Mouse (Mus musculus) liver, embryonic 16.5 days (tissue): ENCODE data around the gene Bckdhb. TPM values are rescaled to one million over a fixed set of nuclear protein-coding genes. Genes with fewer than 3 reads are reported as not detected.
A peak's percentile ranks its signal among the peaks of the same experiment; 100 is the strongest.

Experiments
- ATAC-seq: fragments of 200-750 bp; cut with Nextera tagmentation; 2 replicates; pipeline ENCODE4 v1.8.0; 2017; ENCODE audit warnings: low read depth, mild to moderate bottlenecking, moderate number of reproducible peaks, moderate library complexity
- H3K27ac ChIP-seq: fragments of 300-500 bp; sonication (generic); 2 replicates; pipeline ENCODE4 v1.5.1; 2014; ENCODE audit warnings: mild to moderate bottlenecking, low read length
- H3K27me3 ChIP-seq: fragments of 300-500 bp; sonication (generic); 2 replicates; pipeline ENCODE4 v1.6.1; 2014; ENCODE audit warnings: low read depth, low read length, mixed read lengths; ENCODE audit not compliant: control insufficient read depth, insufficient read depth
- H3K36me3 ChIP-seq: fragments of 300-500 bp; sonication (generic); 2 replicates; pipeline ENCODE4 v1.6.1; 2014; ENCODE audit warnings: mild to moderate bottlenecking; ENCODE audit not compliant: control insufficient read depth, insufficient read depth
- H3K4me1 ChIP-seq: fragments of 300-500 bp; sonication (generic); 2 replicates; pipeline ENCODE4 v1.6.1; 2014; ENCODE audit warnings: low read depth, low read length, mixed read lengths; ENCODE audit not compliant: control insufficient read depth
- H3K4me2 ChIP-seq: fragments of 300-500 bp; sonication (generic); 2 replicates; pipeline ENCODE4 v1.6.1; 2014; ENCODE audit warnings: low read depth, low read length, mixed read lengths
- H3K4me3 ChIP-seq: fragments of 300-500 bp; sonication (generic); 2 replicates; pipeline ENCODE4 v1.5.1; 2014; ENCODE audit warnings: low read depth, mild to moderate bottlenecking, low read length
- H3K9ac ChIP-seq: fragments of 300-500 bp; sonication (generic); 2 replicates; pipeline ENCODE4 v1.6.1; 2014; ENCODE audit warnings: low read depth, low read length
- H3K9me3 ChIP-seq: fragments of 300-500 bp; sonication (generic); replicated peaks from 2 replicates; pipeline ENCODE4 v1.6.1; 2016; ENCODE audit warnings: low read length; ENCODE audit not compliant: control insufficient read depth
- WGBS: fragments of 180-500 bp; shearing (Covaris S2); extraction: QIAGEN DNeasy Blood & Tissue Kit; methylation state at CpG from one replicate; pipeline ENCODE4 v1.1.7; 2014; ENCODE audit not compliant: insufficient replicate concordance; 5-methylcytosine and 5-hydroxymethylcytosine counted together
- polyA plus RNA-seq: library from polyadenylated mRNA; unstranded; fragments of >200 nt; fragmentation: Nextera tagmentation; extraction: Ambion mirVana; gene quantifications from 2 replicates; pipeline ENCODE4 v1.2.1, GENCODE M21; 2015

The Bckdhb gene
- polyA plus RNA-seq, 1 experiment from 2014 or later, result 43.3 TPM

DNA sequence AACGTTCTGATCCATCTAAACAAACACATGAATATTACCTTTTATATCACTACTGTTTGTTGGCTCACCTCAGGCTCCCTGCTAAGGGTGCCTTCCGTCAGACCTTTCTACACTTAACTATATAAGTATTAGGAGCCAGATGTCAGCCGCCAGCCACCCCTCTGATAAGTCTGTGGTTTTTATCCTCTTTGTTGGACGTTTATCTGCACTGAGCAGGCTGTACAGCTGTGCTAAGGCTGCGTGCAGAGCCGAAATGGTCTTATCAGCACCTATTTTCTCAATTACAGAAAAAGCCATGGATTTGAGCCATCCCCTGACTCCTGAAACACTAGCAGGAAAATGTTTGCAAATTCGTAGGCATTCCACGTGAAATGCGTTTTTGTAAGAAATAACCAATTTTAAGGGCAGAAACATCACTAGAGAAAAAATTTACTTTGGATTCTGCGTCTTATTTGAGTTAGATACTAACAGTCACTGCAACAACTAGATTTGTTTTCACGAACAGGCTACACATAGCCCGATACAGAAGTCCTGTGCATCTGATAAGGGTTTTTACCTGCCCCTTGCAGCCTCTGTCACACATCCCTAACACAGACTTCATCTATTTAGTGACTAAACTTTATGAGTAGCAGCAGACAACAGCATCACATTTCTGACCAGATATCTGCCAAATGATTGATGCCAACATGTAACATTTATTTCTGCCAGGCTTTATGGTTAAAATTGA lies 188.1 kb downstream of the Bckdhb start:
- ATAC-seq, result peak; percentile 99
- Histone ChIP-seq H3K36me3 (no peaks in the 10 kb centered on the region), H3K27ac (peak overlapping the region; percentile 37), H3K9me3 (no peaks in the 10 kb centered on the region), H3K4me1 (peaks cover 15% of the 10 kb centered on the region), H3K4me3 (0 out of 2 replicates have a peak overlapping the region, but pooled peaks have one; percentile 9), H3K9ac (no peak overlapping the region), H3K4me2 (peak overlapping the region; percentile 45), H3K27me3 (peaks cover 4% of the 10 kb centered on the region; the same call in 1 of the 2 replicates)
- 16% methylated on average over 12 of the region's 12 CpGs for WGBS

DNA sequence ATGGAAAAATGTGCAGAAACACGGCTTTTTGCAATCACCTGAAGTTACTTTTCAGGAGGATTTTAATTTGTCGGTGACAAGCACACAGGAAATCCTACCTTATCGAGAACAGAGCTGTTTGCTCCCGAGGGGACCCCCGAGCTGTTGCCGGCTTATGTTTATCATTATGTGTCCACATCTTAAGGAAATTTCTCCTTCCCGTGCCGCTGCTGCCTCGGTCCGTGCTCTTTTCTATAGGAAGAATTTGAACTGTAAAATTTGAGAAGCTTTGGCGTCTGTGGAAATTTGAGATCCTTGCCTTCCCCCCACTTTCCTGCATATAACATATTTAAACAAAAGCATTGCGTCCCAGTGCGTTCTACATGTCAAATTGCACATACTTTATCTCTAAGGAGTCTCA lies 189.3 kb downstream of the Bckdhb start:
- Histone ChIP-seq H3K4me3 (no peak overlapping the region), H3K4me2 (0 out of 2 replicates have a peak overlapping the region, but pooled peaks have one; percentile 17), H3K27me3 (peaks cover 4% of the 10 kb centered on the region; the same call in 1 of the 2 replicates), H3K4me1 (peaks cover 15% of the 10 kb centered on the region), H3K9ac (no peak overlapping the region), H3K36me3 (no peaks in the 10 kb centered on the region), H3K9me3 (no peaks in the 10 kb centered on the region), H3K27ac (no peak overlapping the region)
- no peak for ATAC-seq
- WGBS, result 59% methylated on average over 13 of the region's 13 CpGs

DNA sequence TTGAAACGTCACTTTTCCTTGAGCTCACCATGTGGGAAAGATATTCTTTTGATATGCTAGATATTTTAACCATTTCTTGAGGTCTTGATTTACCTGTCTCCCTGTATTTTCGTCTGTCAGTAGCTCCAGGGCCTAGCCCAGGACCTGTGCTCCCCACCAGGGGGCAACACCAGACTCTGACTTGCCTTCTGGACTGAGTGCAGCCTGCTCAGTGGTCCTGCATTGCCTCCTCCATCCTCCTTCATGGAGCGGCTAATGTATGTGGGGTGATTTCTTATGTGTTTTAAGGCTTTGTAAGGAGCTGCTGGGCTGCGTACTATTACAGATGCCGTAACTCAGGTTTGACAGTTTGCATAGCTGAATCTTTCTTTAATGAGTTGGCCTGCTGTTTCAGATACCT lies 192.4 kb downstream of the Bckdhb start:
- ATAC-seq, result no peak
- no peaks in the 10 kb centered on the region for H3K9me3 ChIP-seq

DNA sequence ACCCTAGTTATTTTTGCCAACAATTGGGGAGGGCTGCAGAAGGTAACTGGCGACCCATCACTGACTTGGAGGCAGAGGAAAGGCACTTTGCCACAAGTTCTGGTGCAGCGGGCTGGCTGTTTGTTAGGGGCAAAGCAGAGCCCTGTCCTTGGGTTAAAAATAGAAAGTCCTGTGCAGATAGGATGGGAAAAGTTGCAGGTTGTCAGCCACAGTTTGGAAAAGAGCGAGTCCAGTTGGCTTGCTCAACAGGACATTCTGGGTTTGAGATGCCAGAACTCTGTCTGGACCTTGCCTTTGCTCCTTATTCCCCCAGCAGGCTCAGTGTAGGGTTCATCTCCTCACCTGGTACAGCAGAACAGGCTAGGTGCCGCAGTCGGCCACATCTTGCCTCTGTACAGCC lies 200.1 kb downstream of the Bckdhb start:
- no peak overlapping the region for H3K9ac ChIP-seq
- H3K27me3 ChIP-seq, result no peaks in the 10 kb centered on the region
- 71% methylated on average over 5 of the region's 5 CpGs for WGBS
- H3K36me3 ChIP-seq, result no peaks in the 10 kb centered on the region
- no peak for ATAC-seq
- H3K4me2 ChIP-seq, result no peak overlapping the region
- H3K4me3 ChIP-seq, result no peak overlapping the region
- H3K4me1 ChIP-seq, result no peaks in the 10 kb centered on the region
- H3K27ac ChIP-seq, result no peak overlapping the region
- H3K9me3 ChIP-seq, result no peaks in the 10 kb centered on the region

More for the DNA sequence above, 192.4 kb downstream of the Bckdhb start:
- H3K9ac ChIP-seq, result no peak overlapping the region
- no peak overlapping the region for H3K27ac ChIP-seq
- peaks cover 10% of the 10 kb centered on the region for H3K4me1 ChIP-seq
- 71% methylated on average over 5 of the region's 5 CpGs for WGBS
- H3K27me3 ChIP-seq, result peaks cover 4% of the 10 kb centered on the region; the same call in 1 of the 2 replicates
- no peak overlapping the region for H3K4me3 ChIP-seq
- H3K36me3 ChIP-seq, result no peaks in the 10 kb centered on the region
- H3K4me2 ChIP-seq, result no peak overlapping the region

DNA sequence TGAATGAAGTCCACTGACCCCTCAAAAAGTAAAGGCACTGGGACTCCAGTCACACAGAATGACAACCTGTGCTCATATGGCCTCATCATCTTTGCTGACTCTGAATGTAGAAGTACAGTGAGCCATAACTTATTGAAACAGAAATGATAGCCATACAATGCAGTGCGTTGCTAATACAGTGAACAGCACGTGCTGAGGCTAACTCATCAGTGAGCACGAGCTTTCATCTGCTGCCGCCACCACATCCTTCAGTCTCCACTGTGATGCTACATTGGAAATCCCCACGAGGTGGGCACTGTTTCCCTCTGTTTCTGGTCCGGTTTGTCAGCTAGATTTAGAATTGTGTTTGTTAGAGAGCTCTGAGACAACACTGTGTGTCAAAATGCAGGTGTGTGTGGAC lies 205.4 kb downstream of the Bckdhb start:
- H3K4me1 ChIP-seq, result no peaks in the 10 kb centered on the region
- H3K27ac ChIP-seq, result no peak overlapping the region
- ATAC-seq, result no peak
- no peak overlapping the region for H3K4me3 ChIP-seq
- H3K9ac ChIP-seq, result no peak overlapping the region
- no peak overlapping the region for H3K4me2 ChIP-seq
- no peaks in the 10 kb centered on the region for H3K9me3 ChIP-seq
- WGBS, result 65% methylated on average over 6 of the region's 6 CpGs
- H3K36me3 ChIP-seq, result no peaks in the 10 kb centered on the region
- no peaks in the 10 kb centered on the region for H3K27me3 ChIP-seq

DNA sequence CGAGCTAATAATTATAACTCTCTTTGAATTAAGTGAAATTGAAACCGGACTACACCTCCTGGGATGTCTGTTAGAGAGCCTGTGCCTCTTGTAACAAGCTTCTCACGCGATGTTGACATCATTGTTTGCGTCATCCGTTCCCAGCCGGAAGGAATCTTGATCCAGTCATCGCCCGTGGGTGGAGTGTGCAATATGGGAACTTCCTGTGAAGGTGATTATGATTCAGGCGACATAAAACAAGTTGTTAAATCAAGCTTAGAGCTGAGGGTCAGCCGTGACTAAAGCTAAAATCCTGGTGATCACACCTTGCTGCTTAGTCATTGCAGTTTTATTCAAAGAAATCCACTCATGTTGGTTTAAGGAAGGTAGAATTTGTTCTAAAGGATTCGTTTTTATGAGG lies 210.1 kb downstream of the Bckdhb start:
- Histone ChIP-seq H3K4me1 (no peaks in the 10 kb centered on the region), H3K4me3 (no peak overlapping the region), H3K27me3 (no peaks in the 10 kb centered on the region), H3K27ac (no peak overlapping the region), H3K36me3 (no peaks in the 10 kb centered on the region), H3K9me3 (no peaks in the 10 kb centered on the region), H3K9ac (no peak overlapping the region), H3K4me2 (no peak overlapping the region)
- no peak for ATAC-seq
- WGBS, result 69% methylated on average over 12 of the region's 12 CpGs

DNA sequence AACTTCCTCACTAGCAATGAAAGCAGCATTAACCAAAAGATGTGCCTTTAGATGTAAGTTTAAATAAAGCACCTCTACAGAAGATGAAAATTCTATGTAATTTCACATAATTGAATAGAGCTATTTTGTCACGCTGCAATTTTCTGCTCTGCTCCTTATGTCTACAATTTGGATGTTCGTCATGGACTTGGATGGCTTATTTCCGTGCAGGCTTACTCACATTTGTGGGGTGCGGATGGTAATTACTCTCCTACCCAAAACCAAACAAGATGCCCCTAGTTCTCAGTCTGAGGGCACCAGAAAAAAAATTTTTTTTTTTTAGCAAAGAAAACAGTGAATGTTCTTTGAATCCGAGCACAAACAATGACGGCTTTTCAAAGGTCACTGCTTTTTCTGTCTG lies 212.2 kb downstream of the Bckdhb start:
- H3K4me2 ChIP-seq, result no peak overlapping the region
- H3K27ac ChIP-seq, result no peak overlapping the region
- no peaks in the 10 kb centered on the region for H3K36me3 ChIP-seq
- no peaks in the 10 kb centered on the region for H3K9me3 ChIP-seq
- H3K27me3 ChIP-seq, result no peaks in the 10 kb centered on the region
- H3K4me1 ChIP-seq, result no peaks in the 10 kb centered on the region
- ATAC-seq, result no peak
- H3K9ac ChIP-seq, result no peak overlapping the region
- WGBS, result 78% methylated on average over 6 of the region's 6 CpGs
- H3K4me3 ChIP-seq, result no peak overlapping the region

DNA sequence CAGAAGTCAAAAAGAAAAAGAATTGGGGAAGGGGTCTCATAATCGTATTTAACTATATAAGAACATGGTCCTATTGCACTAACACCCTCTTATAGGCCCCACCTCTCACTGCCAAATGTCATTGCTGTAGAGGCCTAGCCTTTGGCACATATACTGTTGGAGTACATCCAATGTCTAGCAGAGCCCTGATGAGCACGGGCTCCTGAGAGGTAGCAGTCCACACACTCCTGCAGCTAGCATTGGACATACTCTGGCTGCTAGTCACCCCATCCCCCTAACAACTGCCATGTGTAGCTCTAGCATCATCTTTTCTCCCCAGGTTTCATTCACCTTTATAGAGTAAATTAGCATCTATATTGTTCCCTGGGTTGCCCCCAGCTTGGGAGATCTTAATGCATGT lies 223.2 kb downstream of the Bckdhb start:
- no peak for ATAC-seq
- Histone ChIP-seq H3K27ac (no peak overlapping the region), H3K4me1 (no peaks in the 10 kb centered on the region), H3K9me3 (no peaks in the 10 kb centered on the region), H3K4me2 (no peak overlapping the region), H3K36me3 (no peaks in the 10 kb centered on the region), H3K9ac (no peak overlapping the region), H3K27me3 (no peaks in the 10 kb centered on the region), H3K4me3 (no peak overlapping the region)
- 67% methylated on average over 2 of the region's 2 CpGs for WGBS
